Comparison of ENCODE assay signal across 9 mouse cellular contexts in genomic region chr2:115856401-115857073, GRCm38 (mm10).
DNase-seq lines count a peak whose midpoint lies in the region; ATAC-seq lines count a peak whose summit lies in the region.
"Had no signal": no experiment of that assay in that cellular context is flagged by ENCODE, and none has a peak within 500 bp of the region (broad histone marks: within the 10 kb centered on the region; RNA-seq: fewer than 3 reads in every experiment).

No protein-coding gene starts in this region.

- H3K4me1 ChIP-seq in kidney, embryonic 15.5 days = peaks cover 77% of the 10 kb centered on the region
- peaks cover 33% of the 10 kb centered on the region for H3K4me1 ChIP-seq in embryonic facial prominence, embryonic 13.5 days
- peaks cover 27% of the 10 kb centered on the region for H3K4me1 ChIP-seq in intestine, embryonic 16.5 days (ENCODE audit: control insufficient read depth, insufficient read depth, low read length)
- peaks cover 29% of the 10 kb centered on the region; the same call in 1 of the 2 replicates for H3K4me1 ChIP-seq in neural tube, embryonic 14.5 days (ENCODE audit: control insufficient read depth, insufficient read depth, low read length)

- ATAC-seq in kidney, embryonic 15.5 days (replicated peaks; ENCODE audit: low FRiP score) = no peak
- ATAC-seq in embryonic facial prominence, embryonic 13.5 days (ENCODE audit: insufficient number of reproducible peaks, insufficient read depth, low FRiP score, low TSS enrichment, low read depth) = no peak
- no peak for ATAC-seq in intestine, embryonic 16.5 days
- ATAC-seq in neural tube, embryonic 14.5 days (ENCODE audit: low read depth) = no peak

- peak overlapping the region; percentile 63 for H3K4me2 ChIP-seq in kidney, embryonic 15.5 days
- H3K4me2 ChIP-seq in embryonic facial prominence, embryonic 13.5 days = peak overlapping the region; percentile 56
- H3K4me2 ChIP-seq in intestine, embryonic 16.5 days (ENCODE audit: low read depth, low read length) = peak overlapping the region; percentile 50
- H3K4me2 ChIP-seq in neural tube, embryonic 14.5 days (ENCODE audit: low read depth, low read length) = peak overlapping the region; percentile 45

- 0 out of 2 replicates have a peak overlapping the region, but pooled peaks have one; percentile 15 for H3K9ac ChIP-seq in kidney, embryonic 15.5 days
- H3K9ac ChIP-seq in embryonic facial prominence, embryonic 13.5 days = no peak overlapping the region
- no peak overlapping the region for H3K9ac ChIP-seq in intestine, embryonic 16.5 days (ENCODE audit: low read depth, low read length)
- H3K9ac ChIP-seq in neural tube, embryonic 14.5 days (replicated peaks; ENCODE audit: low read depth, low read length) = no peak overlapping the region

- H3K27ac ChIP-seq in kidney, embryonic 15.5 days = peak overlapping the region; percentile 87
- no peak overlapping the region for H3K27ac ChIP-seq in embryonic facial prominence, embryonic 13.5 days
- H3K27ac ChIP-seq in intestine, embryonic 16.5 days (ENCODE audit: low read length) = no peak overlapping the region
- H3K27ac ChIP-seq in neural tube, embryonic 14.5 days (ENCODE audit: low read depth, low read length) = 0 out of 2 replicates have a peak overlapping the region, but pooled peaks have one; percentile 45

- no peak for DNase-seq in kidney, adult 9 months
- DNase-seq in layer of hippocampus, postnatal 10 days (ENCODE audit: low spot score in 2 of 2) = no peak
- no peak for DNase-seq in spleen, postnatal 4 days (ENCODE audit: low spot score in 2 of 2)
- no peak for DNase-seq in layer of hippocampus, postnatal 14 days (ENCODE audit: low spot score in 2 of 2)

- H3K27me3 ChIP-seq in kidney, embryonic 15.5 days = peaks cover 13% of the 10 kb centered on the region
- H3K27me3 ChIP-seq in embryonic facial prominence, embryonic 13.5 days = peaks cover 85% of the 10 kb centered on the region
- H3K27me3 ChIP-seq in intestine, embryonic 16.5 days (replicated peaks; ENCODE audit: control insufficient read depth, insufficient read depth, low read length) = peaks cover 45% of the 10 kb centered on the region
- H3K27me3 ChIP-seq in neural tube, embryonic 14.5 days (ENCODE audit: control insufficient read depth, insufficient read depth, low read length) = 0 out of 2 replicates have a peak, but pooled peaks cover 4% of the 10 kb centered on the region

- whole genome bisulfite sequencing in kidney, embryonic 15.5 days = 3% methylated on average over 13 of the region's 13 CpGs
- 2% methylated on average over 13 of the region's 13 CpGs for WGBS in embryonic facial prominence, embryonic 13.5 days
- 7% methylated on average over 13 of the region's 13 CpGs for WGBS in intestine, embryonic 16.5 days
- 2% methylated on average over 13 of the region's 13 CpGs for WGBS in neural tube, embryonic 14.5 days

- peak overlapping the region; percentile 39 for H3K4me3 ChIP-seq in kidney, embryonic 15.5 days (replicated peaks)
- peak overlapping the region; percentile 31 for H3K4me3 ChIP-seq in embryonic facial prominence, embryonic 13.5 days
- H3K4me3 ChIP-seq in intestine, embryonic 16.5 days (ENCODE audit: low read length) = peak overlapping the region; percentile 39
- H3K4me3 ChIP-seq in neural tube, embryonic 14.5 days (ENCODE audit: low read depth, low read length) = peak overlapping the region; percentile 18; the same call in 1 of the 2 replicates

- H3K36me3 ChIP-seq in kidney, embryonic 15.5 days = no peaks in the 10 kb centered on the region
- no peaks in the 10 kb centered on the region for H3K36me3 ChIP-seq in embryonic facial prominence, embryonic 13.5 days
- H3K36me3 ChIP-seq in intestine, embryonic 16.5 days (ENCODE audit: control insufficient read depth, insufficient read depth, low read length) = no peaks in the 10 kb centered on the region
- H3K36me3 ChIP-seq in neural tube, embryonic 14.5 days (ENCODE audit: control insufficient read depth, insufficient read depth, low read length) = no peaks in the 10 kb centered on the region
- H3K36me3 ChIP-seq: G1E had no signal

- no peaks in the 10 kb centered on the region for H3K9me3 ChIP-seq in kidney, embryonic 15.5 days (replicated peaks)
- no peaks in the 10 kb centered on the region for H3K9me3 ChIP-seq in embryonic facial prominence, embryonic 13.5 days
- H3K9me3 ChIP-seq in intestine, embryonic 16.5 days (ENCODE audit: control insufficient read depth, low read length) = no peaks in the 10 kb centered on the region
- no peaks in the 10 kb centered on the region for H3K9me3 ChIP-seq in neural tube, embryonic 14.5 days (ENCODE audit: control insufficient read depth, low read length)

Comparison
In these comparisons a context has a peak if more than half of its experiments do, and no peak if none do; other contexts are left out.
1. H3K27ac ChIP-seq: peak in kidney, embryonic 15.5 days (single experiment) and neural tube, embryonic 14.5 days (single experiment); none in embryonic facial prominence, embryonic 13.5 days (single experiment) and intestine, embryonic 16.5 days (single experiment).
2. Peak in every context shown above with its lines, with median percentiles within 50 percentile points of each other: H3K4me2 ChIP-seq and H3K4me3 ChIP-seq.